Mouse (Mus musculus) brain, embryonic 14.5 days (tissue): ENCODE data around the gene Zfp385c. TPM values are rescaled to one million over a fixed set of nuclear protein-coding genes. Genes with fewer than 3 reads are reported as not detected.

ENCODE experiments used
- DNase-seq: peaks from one replicate; pipeline ENCODE4 v3.0.0-alpha.2; 2011; ENCODE audit warnings: low read depth
- CTCF ChIP-seq: fragments of 200-500 bp; IDR thresholded peaks from 2 replicates; pipeline ENCODE4 v1.5.1; 2012; ENCODE audit warnings: inconsistent platforms, mild to moderate bottlenecking, moderate library complexity, borderline replicate concordance; ENCODE audit not compliant: insufficient read depth, insufficient read length; ENCODE audit errors: extremely low read depth
- POLR2A ChIP-seq: fragments of 200-500 bp; IDR thresholded peaks from 2 replicates; pipeline ENCODE4 v1.6.1; 2012; ENCODE audit warnings: mild to moderate bottlenecking, inconsistent platforms, borderline replicate concordance; ENCODE audit not compliant: poor library complexity, insufficient read depth, insufficient read length, severe bottlenecking; ENCODE audit errors: extremely low read depth
- polyA plus RNA-seq: library from polyadenylated mRNA; depleted of rRNA; stranded (reverse); fragments of >200 nt; gene quantifications from 2 replicates; pipeline ENCODE4 v1.2.3, GENCODE M21; 2012

Zfp385c gene
- polyA plus RNA-seq, 1 experiment, result 0.63 TPM

DNA sequence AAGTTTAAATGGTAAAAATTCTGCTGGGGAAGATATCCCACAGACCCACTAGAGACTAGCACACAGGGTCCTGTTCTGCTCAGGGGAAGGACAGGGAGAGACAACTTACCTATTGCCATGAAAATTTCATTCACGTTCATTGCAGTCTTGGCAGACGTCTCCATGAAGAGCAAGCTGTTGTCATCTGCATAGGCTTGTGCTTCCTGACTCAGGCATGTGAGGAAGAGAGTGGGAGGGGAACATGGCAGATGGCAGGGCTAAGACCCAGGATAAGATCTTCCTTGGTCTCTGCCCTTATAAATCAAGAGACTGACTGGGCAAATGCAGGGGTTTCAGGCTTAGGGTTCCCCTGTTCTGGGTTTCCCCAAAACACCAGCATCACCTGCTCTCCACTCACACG is 24.4 kb upstream of the Zfp385c start:
- DNase-seq, result no peak
- TF ChIP-seq CTCF (no peak), POLR2A (no peak)

DNA sequence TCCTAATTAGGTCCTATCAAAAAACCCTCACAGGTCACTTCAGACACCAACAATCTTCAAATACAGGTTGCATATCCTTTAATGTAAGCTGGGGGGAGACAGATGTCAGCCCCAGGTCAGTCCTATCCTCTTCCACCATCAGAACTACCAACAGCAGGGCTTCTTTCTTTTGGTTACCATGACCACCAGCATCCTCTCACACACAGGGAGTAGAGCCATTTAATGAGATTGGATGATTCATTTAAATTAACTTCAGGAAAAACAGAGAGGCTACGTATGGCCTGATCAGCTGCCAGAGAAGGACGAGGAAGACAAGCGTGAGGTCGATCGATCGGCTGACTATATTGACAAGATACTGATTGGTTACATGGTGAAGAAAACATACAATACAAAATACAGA is 22.7 kb upstream of the Zfp385c start:
- DNase-seq, result no peak
- TF ChIP-seq CTCF, result no peak
- TF ChIP-seq POLR2A, result no peak

DNA sequence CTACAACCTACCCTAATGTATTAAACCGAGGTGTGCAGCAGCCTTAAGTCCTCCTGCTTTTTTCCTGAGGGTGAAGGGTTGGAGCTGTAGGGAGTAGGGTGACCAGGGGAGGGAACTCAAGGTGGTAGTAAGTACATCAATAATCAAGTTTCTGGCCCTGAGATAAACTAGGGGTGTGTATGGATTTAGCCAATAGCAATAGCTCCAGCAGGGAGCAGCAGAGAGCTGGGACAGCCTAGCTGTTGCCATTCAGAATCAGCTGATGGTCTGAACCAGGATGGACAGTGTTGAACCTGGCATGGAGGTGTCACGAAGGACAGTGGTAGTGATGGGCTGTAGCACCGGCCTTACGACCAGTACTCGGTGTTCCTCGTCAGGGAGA is 22.3 kb upstream of the Zfp385c start:
- no peak for TF ChIP-seq POLR2A
- peak; percentile 83 for TF ChIP-seq CTCF
- peak; percentile 78 for DNase-seq

DNA sequence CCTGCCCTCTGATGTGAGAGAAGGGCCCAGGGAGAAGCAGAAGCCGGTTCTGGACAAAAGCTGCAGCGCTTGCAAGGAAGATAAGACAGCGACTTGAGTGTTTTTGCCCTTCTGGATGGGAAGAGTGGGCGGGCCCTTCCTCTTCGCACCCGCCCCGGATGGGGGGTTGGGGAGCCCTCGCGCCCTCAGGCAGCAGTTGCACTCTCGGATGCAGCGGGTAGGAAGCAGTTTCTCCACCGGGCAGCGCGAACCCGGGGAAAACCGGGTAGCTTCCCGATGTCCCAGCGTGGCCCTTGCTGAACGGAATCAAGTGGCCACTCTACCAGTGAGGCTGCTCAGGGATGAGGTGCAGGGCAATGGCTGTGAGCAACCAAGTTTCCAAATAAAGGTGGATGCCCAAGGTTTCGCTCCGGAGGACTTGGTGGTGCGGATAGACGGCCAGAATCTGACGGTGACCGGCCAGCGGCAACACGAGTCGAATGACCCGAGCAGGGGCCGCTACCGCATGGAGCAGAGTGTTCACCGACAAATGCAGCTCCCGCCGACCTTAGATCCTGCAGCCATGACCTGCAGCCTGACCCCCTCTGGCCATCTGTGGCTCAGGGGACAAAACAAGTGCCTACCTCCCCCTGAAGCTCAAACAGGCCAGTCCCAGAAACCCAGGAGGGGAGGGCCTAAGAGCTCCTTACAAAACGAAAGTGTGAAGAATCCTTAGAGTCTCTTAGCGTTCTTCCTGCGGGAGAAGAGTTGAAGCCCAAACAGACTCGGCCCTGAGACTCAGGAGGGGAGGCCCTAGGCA is 21.7 kb upstream of the Zfp385c start, which contains the start of gene Hspb9:
TSS of gene Hspb9 (plus strand) at position 116 of the 799 bp plus-strand sequence.
- TF ChIP-seq CTCF (no peak), POLR2A (no peak)
- DNase-seq, result peak; percentile 50

DNA sequence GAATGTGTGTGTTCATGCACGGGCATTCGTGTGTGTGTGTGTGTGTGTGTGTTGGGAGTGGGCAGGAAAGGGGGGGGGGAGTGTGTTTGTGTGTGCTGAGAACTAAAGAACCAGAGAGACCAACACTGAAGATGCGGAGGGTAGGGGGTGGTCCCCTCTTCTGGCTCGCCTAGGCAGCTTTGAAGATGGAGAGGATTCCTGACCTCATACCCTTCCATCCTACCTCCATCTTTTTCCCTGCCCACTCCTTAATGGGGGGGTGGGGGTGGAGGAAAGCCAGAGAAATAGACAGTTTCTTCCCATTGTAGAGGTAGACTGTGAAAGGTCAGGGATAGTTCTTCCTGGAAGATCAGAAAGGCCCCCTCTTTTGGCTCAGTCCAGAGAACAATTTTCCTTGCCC is 20.9 kb upstream of the Zfp385c start:
- TF ChIP-seq POLR2A, result no peak
- no peak for TF ChIP-seq CTCF
- DNase-seq, result no peak

DNA sequence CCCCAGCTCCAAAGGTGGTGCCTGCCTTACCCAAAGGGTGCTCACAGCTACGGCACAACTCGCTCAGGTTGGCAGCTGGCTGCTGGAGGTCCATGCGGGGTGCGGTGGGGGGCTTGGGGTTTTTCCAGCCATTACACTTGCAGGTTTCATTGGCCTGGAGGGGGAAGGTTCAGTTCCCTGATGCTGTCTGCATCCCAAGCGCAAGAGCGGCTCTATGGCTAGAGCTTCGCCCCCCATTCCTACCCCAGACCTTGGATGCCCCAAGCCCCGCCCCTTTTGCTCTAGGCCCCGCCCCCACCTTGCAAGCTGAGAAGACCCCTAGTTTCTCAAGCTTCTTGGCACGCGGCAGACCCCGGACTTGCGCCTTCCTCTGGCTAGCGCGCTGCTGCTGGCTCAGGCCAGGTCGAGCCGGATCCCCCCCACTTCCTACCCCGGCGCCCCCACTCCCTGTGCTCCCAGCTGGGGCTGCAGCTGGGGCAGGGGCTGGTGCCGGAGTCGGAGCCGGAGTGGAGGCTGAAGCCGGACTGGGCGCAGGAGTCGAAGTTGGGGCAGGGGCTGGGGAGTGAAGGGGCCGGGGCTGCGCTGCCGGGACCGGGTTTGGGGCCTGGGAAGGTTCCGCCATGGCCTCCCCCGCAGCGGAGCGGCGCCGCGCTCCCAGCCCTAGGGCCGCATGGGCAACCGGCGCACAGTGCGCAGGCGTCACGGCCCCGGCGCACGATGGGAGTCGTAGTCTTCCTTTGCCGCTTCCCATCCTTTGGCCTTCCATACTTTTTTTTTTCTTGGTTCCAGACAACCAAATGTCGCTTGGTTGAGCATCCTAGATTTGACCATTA is 19.7 kb upstream of the Zfp385c start, which contains the start of gene Kat2a:
TSS of gene Kat2a (minus strand) at position 683 of the 833 bp plus-strand sequence.
- TF ChIP-seq POLR2A (peak; percentile 97), CTCF (no peak)

DNA sequence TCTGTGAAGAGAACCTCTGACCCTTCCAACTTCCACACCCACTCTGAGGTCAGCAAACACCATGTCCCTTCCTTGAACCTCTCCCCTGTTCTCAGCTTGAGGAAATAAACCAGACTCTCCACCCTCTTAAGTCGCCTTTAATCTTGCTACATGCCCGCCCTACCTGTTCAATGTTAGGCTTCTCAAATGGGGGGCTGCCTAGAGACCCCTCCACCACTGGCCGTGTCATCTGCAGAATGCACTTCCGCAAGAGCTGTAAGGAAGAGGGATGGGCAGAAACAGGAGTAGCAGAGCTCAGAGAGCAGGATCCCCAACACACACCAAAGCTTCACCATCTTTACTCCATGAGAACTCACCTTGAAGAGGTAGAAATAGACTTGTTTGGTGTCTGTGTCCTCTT is 18.7 kb upstream of the Zfp385c start:
- TF ChIP-seq CTCF, result no peak
- TF ChIP-seq POLR2A, result no peak
- DNase-seq, result no peak

More for the DNA sequence above, 19.7 kb upstream of the Zfp385c start, which contains the start of gene Kat2a:
- peak; percentile 93 for DNase-seq

DNA sequence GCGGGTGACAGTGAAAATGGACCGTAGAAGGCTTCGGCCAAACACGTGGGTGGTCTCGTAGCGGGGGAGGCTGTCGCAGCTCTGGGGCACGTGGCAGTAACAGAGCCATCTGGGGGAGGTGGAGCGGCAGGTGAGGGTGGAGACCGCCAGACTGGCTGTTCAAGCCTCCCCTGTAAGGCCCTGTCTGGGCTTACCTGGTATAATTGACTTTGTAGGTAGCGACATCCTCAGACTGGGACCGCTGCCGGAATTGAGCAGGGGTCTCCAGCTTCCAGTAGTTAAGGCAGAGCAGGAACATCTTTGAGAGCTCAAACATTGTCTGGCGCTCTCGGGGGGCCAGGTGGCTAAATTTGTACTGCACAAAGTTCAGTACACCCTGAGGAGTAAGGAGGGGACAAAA is 18.3 kb upstream of the Zfp385c start:
- TF ChIP-seq POLR2A (no peak), CTCF (no peak)
- DNase-seq, result no peak

DNA sequence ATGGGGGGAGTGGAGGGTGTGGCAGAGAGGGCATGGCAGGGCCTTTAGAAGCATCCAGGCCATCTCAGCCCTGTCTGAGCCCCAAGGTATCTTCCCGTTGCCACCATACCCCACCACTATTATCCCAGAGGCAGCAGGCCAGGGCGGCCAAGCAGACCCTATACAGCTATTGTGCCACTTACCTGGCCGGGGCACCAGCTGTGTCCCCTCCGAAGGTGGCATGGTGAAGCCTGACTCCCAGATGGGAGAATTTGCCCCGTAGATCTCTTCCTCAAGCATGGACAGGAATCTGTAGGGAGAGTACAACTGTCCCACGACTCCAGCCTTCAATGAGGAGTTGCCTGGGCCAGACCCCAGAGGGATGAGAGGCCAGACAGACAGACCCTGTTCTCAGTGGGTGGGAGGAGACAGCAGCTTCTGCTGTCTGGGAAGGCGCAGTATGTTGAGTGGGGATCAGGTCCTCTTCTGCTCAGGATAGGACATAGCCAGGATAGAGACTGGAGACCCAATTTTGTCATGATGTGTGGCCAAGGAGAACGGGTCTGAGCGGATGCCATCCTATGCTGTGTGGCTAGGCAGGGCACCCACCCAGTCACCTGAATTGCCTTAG is 17.1 kb upstream of the Zfp385c start:
- DNase-seq, result no peak
- TF ChIP-seq POLR2A (no peak), CTCF (no peak)

DNA sequence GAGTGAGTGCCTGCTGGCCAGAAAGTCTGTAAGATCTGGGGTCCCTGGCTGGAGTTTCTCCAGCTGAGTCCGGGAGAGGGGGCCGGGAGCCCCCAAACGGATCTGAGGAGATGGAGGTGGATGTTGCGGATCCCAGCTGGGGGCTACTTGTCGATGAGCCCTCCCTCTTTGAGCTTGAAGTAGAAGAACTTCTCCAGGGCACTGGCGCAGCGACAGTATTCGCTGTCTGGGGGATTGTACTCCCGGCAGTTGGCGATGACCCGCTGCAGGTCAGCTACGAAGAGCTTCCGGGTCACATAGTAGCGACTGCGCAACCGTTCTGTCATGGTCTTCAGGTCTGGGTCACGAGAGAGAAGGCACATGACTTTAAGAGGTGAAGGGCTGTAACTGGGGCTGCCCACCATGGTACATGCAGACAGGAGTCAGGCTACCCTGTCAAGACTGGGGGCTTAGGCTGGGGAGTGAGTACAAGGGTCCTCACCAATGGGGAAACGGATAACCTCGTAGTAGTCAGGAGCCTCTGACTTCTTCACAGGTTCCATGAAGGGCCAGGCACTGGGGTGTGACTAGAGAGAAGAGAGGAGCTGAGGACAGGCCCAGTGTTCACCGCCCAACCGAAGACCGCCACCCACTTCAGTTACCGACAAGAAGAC is 13.0 kb upstream of the Zfp385c start:
- TF ChIP-seq CTCF (no peak), POLR2A (no peak)
- DNase-seq, result no peak
